Mouse (Mus musculus) layer of hippocampus, adult 11-12 months (tissue): ENCODE results near the gene Entpd7.

Experiments used
- DNase-seq: peaks from one replicate; pipeline ENCODE4 v3.0.0; 2022; ENCODE audit warnings: low spot score

Entpd7 gene

GRCm38 (mm10) chr19:43771499-43771969, 82.1 kb downstream of the Entpd7 start:
- DNase-seq = no peak

DNA sequence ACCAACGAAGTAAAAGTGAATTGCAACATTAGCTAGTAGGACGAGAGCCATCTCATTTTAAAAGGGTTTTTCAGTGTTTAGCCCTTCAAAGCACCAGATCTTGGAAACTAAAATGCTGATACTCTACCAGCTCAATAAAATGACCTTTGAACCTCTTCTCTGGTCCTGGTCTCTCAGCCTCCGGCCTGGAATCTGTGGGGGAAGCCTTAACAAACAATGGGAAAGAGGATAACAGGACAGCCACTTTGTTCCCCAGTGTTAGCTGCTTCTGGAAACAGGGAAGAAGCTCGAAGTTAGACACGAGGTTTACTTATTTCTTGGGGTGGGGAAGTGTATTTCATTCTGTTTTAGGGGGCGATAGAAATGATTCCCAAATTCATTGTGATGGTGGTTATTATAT, 82.8 kb downstream of the Entpd7 start:
- no peak for DNase-seq

GRCm38 (mm10) chr19:43775433-43775832, 86.0 kb downstream of the Entpd7 start:
- no peak for DNase-seq

GRCm38 (mm10) chr19:43776561-43776960, 87.1 kb downstream of the Entpd7 start:
- no peak for DNase-seq

- no peak for DNase-seq
Measured at GRCm38 (mm10) chr19:43777308-43777707, 87.8 kb downstream of the Entpd7 start.

DNA sequence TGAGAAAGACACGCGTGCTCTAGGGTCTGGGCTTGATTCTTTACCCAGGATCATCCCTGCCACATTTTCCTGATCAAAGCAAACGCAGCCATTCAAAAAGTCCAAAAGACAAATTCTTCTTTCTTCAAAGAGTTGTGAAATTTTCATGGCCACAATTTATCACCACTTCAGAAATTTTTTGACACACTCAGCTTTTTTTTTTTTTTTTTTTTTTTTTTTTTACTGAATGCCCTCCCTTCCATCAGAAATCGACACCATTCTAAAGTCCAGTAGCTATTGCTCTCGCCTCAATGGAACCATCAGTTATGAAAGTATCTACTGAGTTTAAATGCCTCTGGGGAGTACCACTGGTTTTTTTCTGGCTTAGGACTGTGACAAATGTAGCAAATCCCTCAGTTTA, 90.9 kb downstream of the Entpd7 start:
- no peak for DNase-seq

- no peak for DNase-seq
Measured at GRCm38 (mm10) chr19:43781980-43782379, 92.5 kb downstream of the Entpd7 start, which contains the start of gene Abcc2. Gene Abcc2 (plus strand): TSS chr19:43782192.
